Mouse (Mus musculus): ENCODE results near the gene Sprr1b. TPM values are rescaled to one million over a fixed set of nuclear protein-coding genes. Genes with fewer than 3 reads are reported as not detected.

Sprr1b gene
- polyA plus RNA-seq (2014; fragmentation: Illumina TruSeq; extraction: RNeasy Lipid Tissue Mini Kit (QIAGEN cat#74804); ENCODE audit: low read depth, low replicate concordance) = not detected

DNA sequence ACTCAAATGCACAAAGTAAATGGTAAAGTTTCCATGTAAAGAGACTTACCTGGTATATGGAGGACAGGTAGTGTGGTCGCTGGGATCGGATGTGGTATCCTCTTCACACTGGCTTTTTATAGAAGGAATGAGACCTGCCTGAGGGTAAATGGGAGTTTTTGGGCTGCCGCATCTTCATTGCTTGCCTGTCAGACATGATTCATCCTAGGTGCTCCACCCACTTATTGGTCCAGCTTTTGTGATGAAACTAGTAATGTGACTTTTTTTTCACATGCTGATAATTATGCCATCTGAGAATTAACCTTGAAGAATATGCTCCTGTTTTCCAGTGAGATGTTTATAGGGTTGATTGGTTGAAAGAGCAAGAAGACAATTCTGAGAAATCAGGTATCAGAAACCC lies at the start of gene Sprr1b:
Gene Sprr1b, minus strand, starts transcription at position 101 of the 400 bp plus-strand sequence.

GRCm38 (mm10) chr3:92485863-92486262 lies 47.3 kb upstream of the Sprr1b start, which contains the start of gene Sprr1a:
TSS of gene Sprr1a (minus strand) at chr3:92485895.

GRCm38 (mm10) chr3:92458620-92459019 lies 20.0 kb upstream of the Sprr1b start, which contains the start of gene Sprr3:
TSS of gene Sprr3 (minus strand) at chr3:92458720.

DNA sequence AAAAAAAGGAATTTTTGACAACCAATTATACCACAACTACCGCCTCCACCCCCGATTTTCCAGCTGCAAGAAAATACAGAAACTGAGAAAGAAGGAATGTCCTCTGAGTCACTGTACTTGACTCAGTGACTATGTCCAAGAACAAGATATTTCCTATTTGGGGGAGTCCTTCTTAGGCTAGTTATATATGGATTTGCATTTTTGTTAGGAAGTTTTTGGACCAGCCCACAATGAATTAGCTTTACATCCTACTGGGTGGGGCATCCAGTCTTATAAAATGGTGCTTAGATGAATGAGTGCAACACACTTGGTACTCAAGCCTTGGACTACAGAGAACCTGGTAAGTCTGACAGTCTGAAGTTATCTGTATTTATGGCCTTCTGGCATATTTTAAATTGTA lies 6.3 kb downstream of the Sprr1b start, which contains the start of gene Sprr2k:
Gene Sprr2k, plus strand, starts transcription at position 301 of the 400 bp plus-strand sequence.

DNA sequence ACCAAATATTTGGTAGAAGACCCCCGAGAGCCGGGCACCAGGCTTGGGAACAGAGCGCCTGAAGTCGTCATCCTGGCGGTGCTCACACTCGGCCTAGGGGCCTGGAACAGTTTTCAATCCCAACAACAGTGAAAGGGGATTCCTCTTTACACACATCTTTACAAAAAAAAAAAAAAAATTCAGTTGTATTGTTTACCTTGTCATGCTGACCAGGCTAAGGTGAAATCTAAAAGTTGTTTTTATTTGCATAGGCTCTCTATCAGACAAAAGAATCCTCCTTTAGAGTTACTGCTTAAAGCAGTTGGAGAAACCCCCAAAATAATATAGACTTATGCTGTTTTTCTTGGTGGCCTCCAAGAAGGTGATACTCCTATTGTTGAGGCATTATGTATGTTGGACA lies 9.3 kb downstream of the Sprr1b start, which contains the start of gene Gm9774:
Gene Gm9774, minus strand, starts transcription at position 101 of the 400 bp plus-strand sequence.

GRCm38 (mm10) chr3:92417782-92418181 lies 20.8 kb downstream of the Sprr1b start, which contains the start of gene Sprr2j-ps:
TSS of gene Sprr2j-ps (plus strand) at chr3:92418082.

DNA sequence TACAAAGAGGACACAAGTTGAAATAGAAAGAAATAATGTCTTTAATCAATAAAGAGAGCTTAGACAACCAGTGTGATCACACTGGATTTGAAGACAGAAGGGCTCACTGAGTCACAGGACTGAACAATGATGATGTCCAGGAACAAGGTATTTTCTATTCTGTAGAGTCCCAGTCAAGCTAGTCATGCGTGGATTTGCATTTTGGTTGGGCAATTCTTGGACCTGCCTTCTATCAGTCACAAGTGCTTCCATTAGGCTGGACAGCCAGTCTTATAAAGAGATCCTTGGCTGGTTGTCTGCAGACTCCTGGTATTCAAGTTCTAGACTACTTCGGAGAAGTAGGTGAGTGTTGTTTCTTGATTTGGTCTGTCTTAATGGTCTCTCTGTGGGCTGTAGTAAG lies 30.9 kb downstream of the Sprr1b start, which contains the start of gene Sprr2i:
Gene Sprr2i, plus strand, starts transcription at position 301 of the 400 bp plus-strand sequence.

Other genes starting within 250 kb of the Sprr1b start
- gene Sprr2a1, start 223.0 kb downstream of the Sprr1b start, polyA plus RNA-seq (2014; fragmentation: Illumina TruSeq; extraction: RNeasy Lipid Tissue Mini Kit (QIAGEN cat#74804); ENCODE audit: low read depth, low replicate concordance) = not detected
- gene Sprr2a2, start 222.9 kb downstream of the Sprr1b start, polyA plus RNA-seq (2014; fragmentation: Illumina TruSeq; extraction: RNeasy Lipid Tissue Mini Kit (QIAGEN cat#74804); ENCODE audit: low read depth, low replicate concordance) = not detected
- gene Sprr2a3, start 153.4 kb downstream of the Sprr1b start, polyA plus RNA-seq (2014; fragmentation: Illumina TruSeq; extraction: RNeasy Lipid Tissue Mini Kit (QIAGEN cat#74804); ENCODE audit: low read depth, low replicate concordance) = not detected
- not detected for gene Sprr2b, start 122.2 kb downstream of the Sprr1b start, polyA plus RNA-seq (2014; fragmentation: Illumina TruSeq; extraction: RNeasy Lipid Tissue Mini Kit (QIAGEN cat#74804); ENCODE audit: low read depth, low replicate concordance)
- not detected for gene Sprr2d, start 99.6 kb downstream of the Sprr1b start, polyA plus RNA-seq (2014; fragmentation: Illumina TruSeq; extraction: RNeasy Lipid Tissue Mini Kit (QIAGEN cat#74804); ENCODE audit: low read depth, low replicate concordance)
- gene Sprr2e, start 86.6 kb downstream of the Sprr1b start, polyA plus RNA-seq (2014; fragmentation: Illumina TruSeq; extraction: RNeasy Lipid Tissue Mini Kit (QIAGEN cat#74804); ENCODE audit: low read depth, low replicate concordance) = not detected
- not detected for gene Sprr2f, start 73.6 kb downstream of the Sprr1b start, polyA plus RNA-seq (2014; fragmentation: Illumina TruSeq; extraction: RNeasy Lipid Tissue Mini Kit (QIAGEN cat#74804); ENCODE audit: low read depth, low replicate concordance)
- gene Sprr2h, start 53.1 kb downstream of the Sprr1b start, polyA plus RNA-seq (2014; fragmentation: Illumina TruSeq; extraction: RNeasy Lipid Tissue Mini Kit (QIAGEN cat#74804); ENCODE audit: low read depth, low replicate concordance) = not detected
- not detected for gene Sprr2i, start 30.8 kb downstream of the Sprr1b start, polyA plus RNA-seq (2014; fragmentation: Illumina TruSeq; extraction: RNeasy Lipid Tissue Mini Kit (QIAGEN cat#74804); ENCODE audit: low read depth, low replicate concordance)
- not detected for gene Sprr2j-ps, start 20.7 kb downstream of the Sprr1b start, polyA plus RNA-seq (2014; fragmentation: Illumina TruSeq; extraction: RNeasy Lipid Tissue Mini Kit (QIAGEN cat#74804); ENCODE audit: low read depth, low replicate concordance)
- 5.1 TPM for gene Gm9774, start 9.4 kb downstream of the Sprr1b start, polyA plus RNA-seq (2014; fragmentation: Illumina TruSeq; extraction: RNeasy Lipid Tissue Mini Kit (QIAGEN cat#74804); ENCODE audit: low read depth, low replicate concordance)
- not detected for gene Sprr2k, start 6.2 kb downstream of the Sprr1b start, polyA plus RNA-seq (2014; fragmentation: Illumina TruSeq; extraction: RNeasy Lipid Tissue Mini Kit (QIAGEN cat#74804); ENCODE audit: low read depth, low replicate concordance)
- gene Sprr3, start 19.9 kb upstream of the Sprr1b start, polyA plus RNA-seq (2014; fragmentation: Illumina TruSeq; extraction: RNeasy Lipid Tissue Mini Kit (QIAGEN cat#74804); ENCODE audit: low read depth, low replicate concordance) = not detected
- gene Sprr1a, start 47.1 kb upstream of the Sprr1b start, polyA plus RNA-seq (2014; fragmentation: Illumina TruSeq; extraction: RNeasy Lipid Tissue Mini Kit (QIAGEN cat#74804); ENCODE audit: low read depth, low replicate concordance) = not detected
- not detected for gene Sprr4, start 61.7 kb upstream of the Sprr1b start, polyA plus RNA-seq (2014; fragmentation: Illumina TruSeq; extraction: RNeasy Lipid Tissue Mini Kit (QIAGEN cat#74804); ENCODE audit: low read depth, low replicate concordance)
- gene 2310046K23Rik, start 95.7 kb upstream of the Sprr1b start, polyA plus RNA-seq (2014; fragmentation: Illumina TruSeq; extraction: RNeasy Lipid Tissue Mini Kit (QIAGEN cat#74804); ENCODE audit: low read depth, low replicate concordance) = not detected
- gene Ivl, start 134.9 kb upstream of the Sprr1b start, polyA plus RNA-seq (2014; fragmentation: Illumina TruSeq; extraction: RNeasy Lipid Tissue Mini Kit (QIAGEN cat#74804); ENCODE audit: low read depth, low replicate concordance) = not detected
- not detected for gene Smcp, start 150.2 kb upstream of the Sprr1b start, polyA plus RNA-seq (2014; fragmentation: Illumina TruSeq; extraction: RNeasy Lipid Tissue Mini Kit (QIAGEN cat#74804); ENCODE audit: low read depth, low replicate concordance)
- gene 2210017I01Rik, start 168.7 kb upstream of the Sprr1b start, polyA plus RNA-seq (2014; fragmentation: Illumina TruSeq; extraction: RNeasy Lipid Tissue Mini Kit (QIAGEN cat#74804); ENCODE audit: low read depth, low replicate concordance) = not detected
- gene Lce6a, start 182.9 kb upstream of the Sprr1b start, polyA plus RNA-seq (2014; fragmentation: Illumina TruSeq; extraction: RNeasy Lipid Tissue Mini Kit (QIAGEN cat#74804); ENCODE audit: low read depth, low replicate concordance) = not detected
- gene Lce1a1, start 209.5 kb upstream of the Sprr1b start, polyA plus RNA-seq (2014; fragmentation: Illumina TruSeq; extraction: RNeasy Lipid Tissue Mini Kit (QIAGEN cat#74804); ENCODE audit: low read depth, low replicate concordance) = not detected
- not detected for gene Lce1b, start 218.1 kb upstream of the Sprr1b start, polyA plus RNA-seq (2014; fragmentation: Illumina TruSeq; extraction: RNeasy Lipid Tissue Mini Kit (QIAGEN cat#74804); ENCODE audit: low read depth, low replicate concordance)
- not detected for gene Lce1a2, start 231.5 kb upstream of the Sprr1b start, polyA plus RNA-seq (2014; fragmentation: Illumina TruSeq; extraction: RNeasy Lipid Tissue Mini Kit (QIAGEN cat#74804); ENCODE audit: low read depth, low replicate concordance)
- not detected for gene Lce1c, start 240.5 kb upstream of the Sprr1b start, polyA plus RNA-seq (2014; fragmentation: Illumina TruSeq; extraction: RNeasy Lipid Tissue Mini Kit (QIAGEN cat#74804); ENCODE audit: low read depth, low replicate concordance)
- gene Lce1d, start 248.4 kb upstream of the Sprr1b start, polyA plus RNA-seq (2014; fragmentation: Illumina TruSeq; extraction: RNeasy Lipid Tissue Mini Kit (QIAGEN cat#74804); ENCODE audit: low read depth, low replicate concordance) = not detected